Mouse (Mus musculus) neutrophil, adult 5-6 weeks (primary cell): ENCODE data around the gene Samm50. TPM values are rescaled to one million over a fixed set of nuclear protein-coding genes. Genes with fewer than 3 reads are reported as not detected.
"Not testable (repeated sequence)": the region's sequence is repeated elsewhere in the genome, so short reads cannot be mapped to it uniquely, and the experiment has no call there.

Experiments
- ATAC-seq: fragments of 151-379, 151-347 bp; 2 replicates; pipeline ENCODE4 v1.8.0; 2017; ENCODE audit warnings: mild to moderate bottlenecking, moderate TSS enrichment; ENCODE audit not compliant: insufficient number of reproducible peaks, poor library complexity, low FRiP score, severe bottlenecking; ENCODE audit errors: extremely low read depth
- total RNA-seq: library from RNA; stranded (forward); fragments of 200-1000 nt; gene quantifications from 2 replicates; pipeline ENCODE4 v1.2.3, GENCODE M21; 2017

Gene Samm50
- 34.3 and 44.5 TPM in 2 replicates for total RNA-seq

GRCm38 (mm10) chr15:84192058-84192791, at the start of gene Samm50:
Gene Samm50, plus strand, starts transcription at chr15:84192241.
- ATAC-seq = peak; percentile 97

- ATAC-seq = no peak
These were observed 35.9 kb upstream of the Samm50 start for GRCm38 (mm10) chr15:84156158-84156557.

- not testable (repeated sequence) for ATAC-seq
These were observed 34.5 kb upstream of the Samm50 start for GRCm38 (mm10) chr15:84157530-84157929.

- ATAC-seq = no peak
These were observed 30.2 kb upstream of the Samm50 start for GRCm38 (mm10) chr15:84161871-84162270.

DNA sequence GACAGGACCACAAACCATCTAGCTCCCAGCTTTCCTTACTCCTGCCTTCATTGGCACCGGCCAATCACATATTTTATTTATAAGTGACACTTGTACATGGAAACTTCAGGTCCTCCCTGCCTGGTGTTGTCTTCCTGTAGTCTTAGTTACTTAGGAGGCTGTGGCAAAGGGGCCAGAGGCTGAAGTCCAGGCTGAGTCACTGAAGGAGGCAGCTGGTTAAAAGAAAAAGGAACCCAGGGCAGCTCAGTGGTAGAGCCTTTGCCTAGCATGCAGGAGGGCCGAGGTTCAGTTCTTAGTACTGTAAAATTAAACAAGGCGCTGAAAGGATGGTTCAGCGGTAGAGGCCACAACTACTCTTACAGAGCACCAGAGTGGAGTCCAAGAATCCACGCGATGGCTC, 25.2 kb upstream of the Samm50 start:
- ATAC-seq = no peak

DNA sequence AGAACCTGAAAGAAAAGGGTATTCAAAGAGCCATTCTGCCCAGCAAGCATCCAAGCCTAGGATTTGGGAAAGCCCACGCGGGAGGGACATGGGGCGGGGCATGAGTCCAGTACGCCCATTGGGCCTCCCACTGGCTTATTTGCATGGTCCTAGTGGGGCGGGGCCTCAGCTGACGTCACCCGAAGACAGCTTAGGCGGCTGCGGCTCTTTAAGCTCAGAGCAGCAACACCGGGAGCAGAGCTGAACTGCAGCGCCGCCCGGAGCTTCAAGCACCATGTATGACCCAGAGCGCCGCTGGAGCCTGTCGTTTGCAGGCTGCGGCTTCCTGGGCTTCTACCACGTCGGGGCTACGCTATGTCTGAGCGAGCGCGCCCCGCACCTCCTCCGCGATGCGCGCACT, 24.4 kb upstream of the Samm50 start, which contains the start of gene Pnpla3:
Gene Pnpla3 (plus strand): TSS at position 238 of the 400 bp plus-strand sequence.
- no peak for ATAC-seq

DNA sequence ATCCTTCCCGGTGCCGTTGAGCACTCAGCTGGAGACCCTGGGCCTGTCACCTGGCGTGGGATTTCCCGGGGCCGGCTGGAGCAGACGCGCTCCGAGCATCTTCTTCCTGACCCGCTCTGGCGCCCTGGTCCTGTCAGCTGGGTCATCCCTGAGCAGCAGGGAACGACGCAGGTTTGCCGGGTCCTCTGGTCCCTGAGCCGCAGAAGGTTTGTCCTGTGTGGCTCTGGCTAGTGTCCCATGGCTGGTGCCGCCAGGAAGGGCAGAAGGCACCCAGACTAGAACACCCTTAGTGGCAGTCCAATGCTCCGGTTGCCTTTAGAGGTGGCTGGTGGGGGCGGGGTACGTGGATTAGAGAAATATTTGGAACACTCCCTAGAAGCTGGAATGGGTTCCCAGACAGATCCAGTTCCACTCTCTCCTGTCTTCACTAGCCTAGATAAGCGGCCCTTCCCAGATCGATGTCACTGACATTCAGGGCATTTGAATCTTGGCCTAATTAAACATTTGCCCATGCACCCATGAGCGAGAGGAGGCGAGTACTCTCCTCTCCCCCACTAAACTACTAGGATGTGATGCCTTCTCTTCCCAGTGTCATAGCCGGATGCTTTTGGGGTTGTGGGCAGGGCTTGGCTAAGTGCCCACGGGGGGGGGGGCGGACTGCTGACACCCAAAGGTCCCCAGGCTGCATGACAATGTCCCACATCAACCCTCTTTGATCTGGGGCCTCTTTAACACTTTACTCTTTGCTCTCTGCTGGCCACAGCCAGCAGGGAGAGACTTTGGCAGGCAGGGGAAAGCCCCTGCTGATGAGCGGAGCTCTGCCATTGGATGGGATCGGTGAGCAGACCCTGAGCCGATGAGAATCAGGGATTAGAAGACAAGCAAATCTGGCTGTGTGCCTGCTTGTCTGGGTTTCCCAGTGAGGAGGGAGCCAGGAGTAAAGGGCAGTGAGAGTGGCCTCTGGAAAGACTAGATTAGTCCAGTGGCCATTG, 23.6 kb upstream of the Samm50 start:
- ATAC-seq = no peak

- no peak for ATAC-seq
These were observed 22.5 kb upstream of the Samm50 start for GRCm38 (mm10) chr15:84169511-84169910.

- ATAC-seq = no peak
These were observed 20.9 kb upstream of the Samm50 start for GRCm38 (mm10) chr15:84171166-84171565.

- no peak for ATAC-seq
These were observed 13.3 kb upstream of the Samm50 start for GRCm38 (mm10) chr15:84178733-84179132.

GRCm38 (mm10) chr15:84182000-84182399, 10.0 kb upstream of the Samm50 start:
- no peak for ATAC-seq

DNA sequence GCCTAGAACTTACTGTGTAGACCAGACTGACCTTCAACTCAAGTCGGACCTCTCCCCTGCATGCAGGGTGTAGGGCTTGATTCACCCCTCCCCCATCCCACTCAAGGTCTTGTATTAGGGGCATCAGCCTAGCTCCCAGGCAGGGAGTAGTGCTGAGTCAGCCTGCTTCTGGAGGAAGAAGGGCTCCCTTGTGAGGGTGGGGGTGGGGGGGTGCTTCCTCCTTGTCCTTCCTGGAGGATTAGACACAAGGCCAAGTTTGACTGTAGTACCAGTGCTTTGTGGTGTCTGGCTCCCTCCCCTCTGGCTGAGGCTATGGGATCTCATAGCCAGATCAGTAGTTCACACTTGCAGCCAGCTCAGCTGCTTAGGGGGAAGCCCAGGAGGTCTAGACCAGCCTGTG, 8.1 kb upstream of the Samm50 start:
- ATAC-seq = no peak

GRCm38 (mm10) chr15:84186196-84186595, 5.8 kb upstream of the Samm50 start:
- no peak for ATAC-seq

- ATAC-seq = no peak
These were observed 3.0 kb upstream of the Samm50 start for GRCm38 (mm10) chr15:84188887-84189530.

DNA sequence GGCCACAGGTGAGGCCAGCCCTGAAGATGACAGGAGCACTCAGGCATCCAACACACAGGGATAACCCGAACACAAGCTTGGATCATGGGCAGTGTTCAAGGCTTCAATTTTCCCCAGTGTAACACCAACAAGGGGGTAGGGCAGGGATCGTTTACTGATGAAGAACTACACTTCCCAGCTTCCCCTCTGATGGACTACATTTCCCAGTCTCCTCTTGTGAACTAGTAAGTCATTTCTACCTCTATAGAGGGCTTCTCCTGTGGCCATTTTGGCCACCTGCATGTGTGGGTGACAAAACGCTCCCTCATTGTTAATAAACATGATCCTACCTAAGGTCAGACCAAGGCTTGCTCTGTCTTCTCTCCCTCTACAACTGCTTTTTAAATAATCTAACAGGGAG, 2.2 kb upstream of the Samm50 start:
- ATAC-seq = no peak

DNA sequence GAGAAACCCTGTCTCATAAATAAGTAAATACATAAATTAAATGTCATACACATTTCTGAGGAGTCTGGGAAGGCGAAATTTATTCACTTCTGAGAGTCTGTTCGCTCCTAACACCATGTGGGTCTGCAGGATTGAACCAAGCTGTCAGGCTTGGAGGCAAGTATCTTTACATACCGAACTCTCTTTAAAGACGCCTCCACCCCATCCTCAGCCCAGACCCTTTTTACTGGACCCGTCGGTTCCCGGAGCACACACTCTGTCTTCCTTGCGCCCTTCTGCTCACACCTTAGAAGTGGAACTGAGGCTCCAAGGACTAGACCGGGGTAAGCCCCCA, 350 bp upstream of the Samm50 start:
- no peak for ATAC-seq

GRCm38 (mm10) chr15:84196486-84197165, 4.6 kb downstream of the Samm50 start:
- ATAC-seq = no peak

- ATAC-seq = no peak
These were observed 15.3 kb downstream of the Samm50 start for GRCm38 (mm10) chr15:84207327-84207726.
